Mouse (Mus musculus) CH12.LX (cell line): Measurements from ENCODE around the gene Gm960. TPM values are rescaled to one million over a fixed set of nuclear protein-coding genes. Genes with fewer than 3 reads are reported as not detected.

Source experiments
- DNase-seq: peaks from one replicate; pipeline ENCODE4 v3.0.0-alpha.2; 2013; ENCODE audit errors: extremely low read depth
- H3K27ac ChIP-seq: 2 replicates; pipeline ENCODE4 v1.5.1; 2012; ENCODE audit warnings: low read depth, mild to moderate bottlenecking, control low read depth, moderate library complexity; ENCODE audit not compliant: insufficient read depth
- H3K27me3 ChIP-seq: replicated peaks from 2 replicates; pipeline ENCODE3; 2012; ENCODE audit warnings: inconsistent platforms
- H3K36me3 ChIP-seq, 2 experiments: replicated peaks in 1 of 2; 2 replicates each; pipeline versions ENCODE3 to v1.6.1; 2012; ENCODE audit warnings: inconsistent platforms in 1 of 2, low read length in 1 of 2, mild to moderate bottlenecking in 1 of 2, mixed read lengths in 1 of 2, moderate library complexity in 1 of 2; ENCODE audit not compliant: control insufficient read depth in 1 of 2, insufficient read depth in 1 of 2
- H3K4me1 ChIP-seq, 2 experiments: 2 replicates each; pipeline ENCODE4 v1.6.1; 2012; ENCODE audit warnings: inconsistent platforms in 1 of 2, moderate library complexity in 1 of 2; ENCODE audit not compliant: insufficient read depth in 2 of 2, control insufficient read depth in 1 of 2
- H3K4me2 ChIP-seq: 2 replicates; pipeline ENCODE4 v1.6.1; 2012; ENCODE audit warnings: low read depth, mild to moderate bottlenecking, control low read depth; ENCODE audit not compliant: poor library complexity, insufficient read depth, severe bottlenecking
- H3K4me3 ChIP-seq, 3 experiments: fragments of 150-350 bp in 1 of 3; sonication (generic) in 1 of 3; replicated peaks in 1 of 3; 2 replicates each; pipeline versions ENCODE3 to v1.5.1; 2011 to 2012; ENCODE audit warnings: low read depth in 2 of 3, low read length in 2 of 3, mild to moderate bottlenecking in 2 of 3, moderate library complexity in 2 of 3, control low read depth in 1 of 3, improper control_type of control experiment in 1 of 3, inconsistent platforms in 1 of 3, mixed read lengths in 1 of 3; ENCODE audit not compliant: poor library complexity in 1 of 3
- H3K79me2 ChIP-seq: replicated peaks from 2 replicates; pipeline ENCODE4 v1.6.1; 2012; ENCODE audit warnings: mild to moderate bottlenecking, moderate library complexity; ENCODE audit not compliant: control insufficient read depth, poor library complexity, insufficient read depth, severe bottlenecking; ENCODE audit errors: extremely low read depth
- H3K9ac ChIP-seq: 2 replicates; pipeline ENCODE4 v1.6.1; 2012; ENCODE audit warnings: low read depth, mild to moderate bottlenecking, control low read depth, moderate library complexity; ENCODE audit not compliant: insufficient read depth
- H3K9me3 ChIP-seq: replicated peaks from 2 replicates; pipeline ENCODE3; 2012; ENCODE audit warnings: low read length, inconsistent platforms, mixed read lengths
- CHD1 ChIP-seq: IDR thresholded peaks from 2 replicates; pipeline ENCODE4 v1.6.1; 2012; ENCODE audit warnings: low read depth, low read length, improper control_type of control experiment, inconsistent platforms
- CTCF ChIP-seq, 2 experiments: IDR thresholded peaks in 1 of 2; conservative IDR thresholded peaks in 1 of 2; 2 replicates each; pipeline ENCODE4 v1.5.1; 2011 to 2012; ENCODE audit warnings: low read depth in 2 of 2, low read length in 2 of 2, improper control_type of control experiment in 1 of 2, inconsistent platforms in 1 of 2, mild to moderate bottlenecking in 1 of 2, moderate library complexity in 1 of 2
- ELF1 ChIP-seq: IDR thresholded peaks from 2 replicates; pipeline ENCODE4 v1.6.1; 2014; ENCODE audit warnings: low read depth, mild to moderate bottlenecking, inconsistent platforms, low read length, improper control_type of control experiment
- ETS1 ChIP-seq: conservative IDR thresholded peaks from 2 replicates; pipeline ENCODE4 v1.6.1; 2012; ENCODE audit warnings: low read depth, mild to moderate bottlenecking, inconsistent platforms, low read length, improper control_type of control experiment, moderate library complexity
- GABPA ChIP-seq: IDR thresholded peaks from 2 replicates; pipeline ENCODE4 v1.6.1; 2012; ENCODE audit warnings: low read depth, low read length, improper control_type of control experiment, inconsistent platforms; ENCODE audit not compliant: insufficient replicate concordance
- HCFC1 ChIP-seq: IDR thresholded peaks from 2 replicates; pipeline ENCODE4 v1.6.1; 2012; ENCODE audit warnings: low read depth, mild to moderate bottlenecking, inconsistent platforms, low read length, improper control_type of control experiment
- JUN ChIP-seq: IDR thresholded peaks from 2 replicates; pipeline ENCODE4 v1.6.1; 2011; ENCODE audit warnings: low read depth, mild to moderate bottlenecking, low read length, improper control_type of control experiment, moderate library complexity; ENCODE audit not compliant: insufficient read depth
- KAT2A ChIP-seq: IDR thresholded peaks from 2 replicates; pipeline ENCODE4 v1.6.1; 2012; ENCODE audit warnings: low read length, improper control_type of control experiment, inconsistent platforms; ENCODE audit not compliant: insufficient replicate concordance
- MAX ChIP-seq: IDR thresholded peaks from 2 replicates; pipeline ENCODE4 v1.6.1; 2011; ENCODE audit warnings: low read length, improper control_type of control experiment
- MAZ ChIP-seq: IDR thresholded peaks from 2 replicates; pipeline ENCODE4 v1.6.1; 2012; ENCODE audit warnings: low read depth, mild to moderate bottlenecking, inconsistent platforms, low read length, improper control_type of control experiment, moderate library complexity
- MEF2A ChIP-seq: IDR thresholded peaks from 2 replicates; pipeline ENCODE4 v1.6.1; 2014; ENCODE audit warnings: low read depth, mild to moderate bottlenecking, inconsistent platforms, low read length, improper control_type of control experiment, borderline replicate concordance
- MYC ChIP-seq: IDR thresholded peaks from 2 replicates; pipeline ENCODE4 v1.6.1; 2011; ENCODE audit warnings: low read depth, mild to moderate bottlenecking, improper control_type of control experiment, low read length
- NELFE ChIP-seq: IDR thresholded peaks from 2 replicates; pipeline ENCODE4 v1.6.1; 2011; ENCODE audit warnings: low read depth, low read length, improper control_type of control experiment
- NRF1 ChIP-seq: IDR thresholded peaks from 2 replicates; pipeline ENCODE4 v1.6.1; 2014; ENCODE audit warnings: low read depth, mild to moderate bottlenecking, inconsistent platforms, low read length, improper control_type of control experiment, moderate library complexity
- POLR2AphosphoS2 ChIP-seq: IDR thresholded peaks from 2 replicates; pipeline ENCODE4 v1.6.1; 2011; ENCODE audit warnings: low read depth, low read length, improper control_type of control experiment
- RCOR1 ChIP-seq: conservative IDR thresholded peaks from 2 replicates; pipeline ENCODE4 v1.6.1; 2012; ENCODE audit warnings: low read depth, mild to moderate bottlenecking, inconsistent platforms, low read length, improper control_type of control experiment
- SIN3A ChIP-seq: IDR thresholded peaks from 2 replicates; pipeline ENCODE4 v1.6.1; 2012; ENCODE audit warnings: low read length, improper control_type of control experiment, inconsistent platforms
- TBP ChIP-seq: conservative IDR thresholded peaks from 2 replicates; pipeline ENCODE4 v1.6.1; 2011; ENCODE audit warnings: low read depth, low read length, improper control_type of control experiment
- TCF12 ChIP-seq: IDR thresholded peaks from 2 replicates; pipeline ENCODE4 v1.6.1; 2014; ENCODE audit warnings: low read depth, mild to moderate bottlenecking, inconsistent platforms, low read length, improper control_type of control experiment
- USF1 ChIP-seq: IDR thresholded peaks from 2 replicates; pipeline ENCODE4 v1.6.1; 2014; ENCODE audit warnings: low read depth, mild to moderate bottlenecking, inconsistent platforms, low read length, improper control_type of control experiment
- USF2 ChIP-seq: conservative IDR thresholded peaks from 2 replicates; pipeline ENCODE4 v1.6.1; 2011; ENCODE audit warnings: low read depth, low read length, improper control_type of control experiment
- ZC3H11A ChIP-seq: IDR thresholded peaks from 2 replicates; pipeline ENCODE4 v1.6.1; 2012; ENCODE audit warnings: low read depth, mild to moderate bottlenecking, inconsistent platforms, low read length, improper control_type of control experiment
- ZKSCAN1 ChIP-seq: IDR thresholded peaks from 2 replicates; pipeline ENCODE4 v1.6.1; 2012; ENCODE audit warnings: low read depth, inconsistent platforms, low read length, improper control_type of control experiment, borderline replicate concordance
- ZMIZ1 ChIP-seq: IDR thresholded peaks from 2 replicates; pipeline ENCODE4 v1.6.1; 2012; ENCODE audit warnings: low read depth, mild to moderate bottlenecking, inconsistent platforms, low read length, improper control_type of control experiment
- ZNF384 ChIP-seq: IDR thresholded peaks from 2 replicates; pipeline ENCODE4 v1.6.1; 2012; ENCODE audit warnings: low read depth, low read length, improper control_type of control experiment, inconsistent platforms
- dilution Hi-C: fragments of 300-500 bp; cut with MboI; formaldehyde crosslinking; loops from 2 replicates; pipeline ENCODE4 v1.14.3; 2020; ENCODE audit warnings: low sequenced_read_pairs; ENCODE audit not compliant: extremely low pct_unique_long_range_greater_than_20kb, extremely low pct_ligation_motif_present
- in situ Hi-C: fragments of 300-500 bp; cut with MboI; formaldehyde crosslinking; loops from 3 replicates; pipeline ENCODE4 v1.14.3; 2019; ENCODE audit warnings: low sequenced_read_pairs, low pct_ligation_motif_present, low pct_unique_long_range_greater_than_20kb, mixed read lengths
- polyA plus RNA-seq: library from polyadenylated mRNA; unstranded; fragments of >175 nt; gene quantifications from 2 replicates; pipeline ENCODE4 v1.2.1, GENCODE M21; 2012; ENCODE audit warnings: low read depth; ENCODE audit not compliant: insufficient read length
- total RNA-seq, 2 experiments: library from RNA; depleted of rRNA; stranded (reverse); fragments of 300-350 nt in 1 of 2; fragments of >200 nt in 1 of 2; gene quantifications; 2 replicates each; pipeline ENCODE4 v1.2.3; 2012 to 2014

Gm960 gene
- total and polyA plus RNA-seq, 3 experiments: 0.38 TPM; not detected in 2

DNA sequence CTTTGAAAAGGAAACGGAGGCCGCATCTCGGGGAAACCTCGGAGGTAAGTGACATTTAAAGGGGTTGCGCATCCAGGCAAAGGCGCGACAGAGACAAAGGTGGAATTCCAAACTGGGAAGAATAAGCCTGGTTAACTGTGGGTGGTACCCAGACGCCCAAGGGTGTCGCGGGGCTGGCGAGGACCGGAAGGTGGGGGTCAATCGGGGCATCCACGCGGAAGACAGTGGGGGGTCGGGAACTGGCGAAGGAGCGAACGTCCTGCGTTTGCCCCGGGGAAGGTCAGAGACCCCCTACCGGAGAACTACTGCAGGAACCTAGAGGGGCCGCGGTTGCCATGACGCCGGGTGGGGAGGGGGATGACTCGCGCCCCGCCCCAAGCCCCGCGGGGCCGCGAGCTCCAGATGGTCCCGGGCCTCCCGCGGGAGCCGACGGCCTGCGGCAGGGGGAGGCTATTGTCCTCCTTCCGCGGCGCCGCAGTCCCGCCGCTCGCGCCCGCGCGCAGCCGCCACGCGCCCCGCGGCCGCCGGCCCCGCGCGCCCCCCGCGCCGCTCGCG is 13.2 kb upstream of the Gm960 start:
- dilution Hi-C loops (no loop called here), in situ Hi-C loops (no loop called here)
- Histone ChIP-seq H3K4me3 (no peak overlapping the region), H3K9ac (no peak overlapping the region), H3K36me3 (no peaks in the 10 kb centered on the region), H3K9me3 (peaks cover 10% of the 10 kb centered on the region), H3K79me2 (no peaks in the 10 kb centered on the region), H3K27ac (no peak overlapping the region), H3K4me2 (no peak overlapping the region), H3K27me3 (peaks cover 1% of the 10 kb centered on the region), H3K4me1 (no peaks in the 10 kb centered on the region)
- no peak for DNase-seq
- TF ChIP-seq ZKSCAN1 (no peak), KAT2A (no peak), SIN3A (no peak), GABPA (no peak), HCFC1 (no peak), POLR2AphosphoS2 (no peak), CTCF (conservative IDR thresholded peaks at IDR 0.05 in 1 of 2, IDR thresholded peaks at IDR 0.05 in 1 of 2; ENCODE audit: low read depth in 2 of 2, low read length in 2 of 2) (no peak), CHD1 (no peak), ELF1 (no peak), ETS1 (no peak), ZMIZ1 (no peak)

DNA sequence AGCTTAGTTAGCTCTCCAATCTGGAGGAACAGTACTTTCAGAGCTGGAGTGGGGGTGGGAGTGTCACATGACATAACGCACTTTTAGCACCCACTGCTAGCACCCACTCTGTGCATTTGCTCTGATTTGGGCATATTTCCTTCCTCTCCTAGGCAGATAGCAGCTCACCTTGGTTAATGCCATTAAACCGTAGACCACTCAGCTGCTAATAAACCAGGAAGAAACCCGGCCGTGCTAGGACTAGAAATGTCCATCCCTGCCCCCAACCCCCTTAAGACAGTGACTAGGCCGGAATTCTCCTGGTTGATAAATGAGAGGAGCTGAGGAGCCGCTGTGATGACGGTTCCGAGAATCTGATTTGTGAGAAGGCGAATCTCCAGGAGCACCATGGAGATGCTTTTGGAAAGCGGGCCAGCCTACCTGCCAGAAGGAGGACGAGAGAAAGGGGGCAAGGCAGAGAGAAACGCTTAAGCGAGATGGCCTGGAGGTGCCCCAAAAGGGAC is 12.7 kb upstream of the Gm960 start, which contains the start of gene Sptbn2:
Gene Sptbn2 (plus strand): TSS at position 70 of the 503 bp plus-strand sequence.
- in situ Hi-C loops: no loop called here
- Histone ChIP-seq H3K4me3 (no peak within 1 kb of the TSS), H3K4me1 (no peaks in the 10 kb centered on the region), H3K27ac (no peak within 1 kb of the TSS), H3K79me2 (no peaks in the 10 kb centered on the region), H3K36me3 (no peaks in the 10 kb centered on the region), H3K4me2 (no peak within 1 kb of the TSS), H3K27me3 (peaks cover 1% of the 10 kb centered on the region), H3K9me3 (peaks cover 10% of the 10 kb centered on the region), H3K9ac (no peak within 1 kb of the TSS)
- TF ChIP-seq MAZ (no peak), MEF2A (no peak), USF1 (no peak), ZNF384 (no peak), NRF1 (no peak), TBP (no peak), MYC (no peak), USF2 (no peak), HCFC1 (no peak), MAX (no peak), ZC3H11A (no peak), RCOR1 (no peak), TCF12 (no peak), POLR2AphosphoS2 (no peak), CTCF (conservative IDR thresholded peaks at IDR 0.05 in 1 of 2, IDR thresholded peaks at IDR 0.05 in 1 of 2; ENCODE audit: low read depth in 2 of 2, low read length in 2 of 2) (no peak), NELFE (no peak), JUN (no peak)
- dilution Hi-C loops: no loop called here
- no peak for DNase-seq
